Mouse (Mus musculus): ENCODE data around the gene Pfkl.
"Not testable (repeated sequence)": the region's sequence is repeated elsewhere in the genome, so short reads cannot be mapped to it uniquely, and the experiment has no call there.

- not testable (repeated sequence) for TF ChIP-seq JUND (IDR thresholded peaks at IDR 0.05; ENCODE audit: low read depth, low read length); ZKSCAN1 (IDR thresholded peaks at IDR 0.05; ENCODE audit: low read depth, low read length); MYC (IDR thresholded peaks at IDR 0.05; ENCODE audit: low read depth, low read length); CTCF (IDR thresholded peaks at IDR 0.05 in 2 of 3, conservative IDR thresholded peaks at IDR 0.05 in 1 of 3; ENCODE audit: control insufficient read depth in 1 of 3, insufficient read depth in 1 of 3, low read depth in 2 of 3, low read length in 3 of 3, poor library complexity in 1 of 3, severe bottlenecking in 1 of 3); UBTF (IDR thresholded peaks at IDR 0.05; ENCODE audit: borderline replicate concordance, insufficient read depth, low read depth, low read length); ELF1 (IDR thresholded peaks at IDR 0.05; ENCODE audit: low read depth, low read length); CHD1 (IDR thresholded peaks at IDR 0.05; ENCODE audit: low read depth, low read length); POLR2AphosphoS5 (IDR thresholded peaks at IDR 0.05; ENCODE audit: borderline replicate concordance, low read depth, low read length); POLR2A (IDR thresholded peaks at IDR 0.05; ENCODE audit: control insufficient read depth in 1 of 2, insufficient read depth in 1 of 2, low read depth in 1 of 2, low read length in 2 of 2, poor library complexity in 1 of 2); MXI1 (IDR thresholded peaks at IDR 0.05; ENCODE audit: low read depth, low read length); TCF12 (IDR thresholded peaks at IDR 0.05; ENCODE audit: low read depth, low read length)
Measured at GRCm38 (mm10) chr10:78019984-78020383, 10.1 kb upstream of the Pfkl start.

All from MEL (cell line).